Mouse (Mus musculus) CH12.LX (cell line): ENCODE results near the gene 2810408A11Rik. TPM values are rescaled to one million over a fixed set of nuclear protein-coding genes. Genes with fewer than 3 reads are reported as not detected.

Experiments
- DNase-seq: peaks from one replicate; pipeline ENCODE4 v3.0.0-alpha.2; 2013; ENCODE audit errors: extremely low read depth
- H3K27ac ChIP-seq: 2 replicates; pipeline ENCODE4 v1.5.1; 2012; ENCODE audit warnings: low read depth, mild to moderate bottlenecking, control low read depth, moderate library complexity; ENCODE audit not compliant: insufficient read depth
- H3K27me3 ChIP-seq: replicated peaks from 2 replicates; pipeline ENCODE3; 2012; ENCODE audit warnings: inconsistent platforms
- H3K36me3 ChIP-seq, 2 experiments: replicated peaks in 1 of 2; 2 replicates each; pipeline versions ENCODE3 to v1.6.1; 2012; ENCODE audit warnings: inconsistent platforms in 1 of 2, low read length in 1 of 2, mild to moderate bottlenecking in 1 of 2, mixed read lengths in 1 of 2, moderate library complexity in 1 of 2; ENCODE audit not compliant: control insufficient read depth in 1 of 2, insufficient read depth in 1 of 2
- H3K4me1 ChIP-seq, 2 experiments: 2 replicates each; pipeline ENCODE4 v1.6.1; 2012; ENCODE audit warnings: inconsistent platforms in 1 of 2, moderate library complexity in 1 of 2; ENCODE audit not compliant: insufficient read depth in 2 of 2, control insufficient read depth in 1 of 2
- H3K4me2 ChIP-seq: 2 replicates; pipeline ENCODE4 v1.6.1; 2012; ENCODE audit warnings: low read depth, mild to moderate bottlenecking, control low read depth; ENCODE audit not compliant: poor library complexity, insufficient read depth, severe bottlenecking
- H3K4me3 ChIP-seq, 3 experiments: fragments of 150-350 bp in 1 of 3; sonication (generic) in 1 of 3; replicated peaks in 1 of 3; 2 replicates each; pipeline versions ENCODE3 to v1.5.1; 2011 to 2012; ENCODE audit warnings: low read depth in 2 of 3, low read length in 2 of 3, mild to moderate bottlenecking in 2 of 3, moderate library complexity in 2 of 3, control low read depth in 1 of 3, improper control_type of control experiment in 1 of 3, inconsistent platforms in 1 of 3, mixed read lengths in 1 of 3; ENCODE audit not compliant: poor library complexity in 1 of 3
- H3K79me2 ChIP-seq: replicated peaks from 2 replicates; pipeline ENCODE4 v1.6.1; 2012; ENCODE audit warnings: mild to moderate bottlenecking, moderate library complexity; ENCODE audit not compliant: control insufficient read depth, poor library complexity, insufficient read depth, severe bottlenecking; ENCODE audit errors: extremely low read depth
- H3K9ac ChIP-seq: 2 replicates; pipeline ENCODE4 v1.6.1; 2012; ENCODE audit warnings: low read depth, mild to moderate bottlenecking, control low read depth, moderate library complexity; ENCODE audit not compliant: insufficient read depth
- H3K9me3 ChIP-seq: replicated peaks from 2 replicates; pipeline ENCODE3; 2012; ENCODE audit warnings: low read length, inconsistent platforms, mixed read lengths
- CTCF ChIP-seq, 2 experiments: IDR thresholded peaks in 1 of 2; conservative IDR thresholded peaks in 1 of 2; 2 replicates each; pipeline ENCODE4 v1.5.1; 2011 to 2012; ENCODE audit warnings: low read depth in 2 of 2, low read length in 2 of 2, improper control_type of control experiment in 1 of 2, inconsistent platforms in 1 of 2, mild to moderate bottlenecking in 1 of 2, moderate library complexity in 1 of 2
- ETS1 ChIP-seq: conservative IDR thresholded peaks from 2 replicates; pipeline ENCODE4 v1.6.1; 2012; ENCODE audit warnings: low read depth, mild to moderate bottlenecking, inconsistent platforms, low read length, improper control_type of control experiment, moderate library complexity
- HCFC1 ChIP-seq: IDR thresholded peaks from 2 replicates; pipeline ENCODE4 v1.6.1; 2012; ENCODE audit warnings: low read depth, mild to moderate bottlenecking, inconsistent platforms, low read length, improper control_type of control experiment
- MXI1 ChIP-seq: IDR thresholded peaks from 2 replicates; pipeline ENCODE4 v1.6.1; 2011; ENCODE audit warnings: mild to moderate bottlenecking, low read depth, low read length, improper control_type of control experiment
- NELFE ChIP-seq: IDR thresholded peaks from 2 replicates; pipeline ENCODE4 v1.6.1; 2011; ENCODE audit warnings: low read depth, low read length, improper control_type of control experiment
- PAX5 ChIP-seq: IDR thresholded peaks from 2 replicates; pipeline ENCODE4 v1.6.1; 2012; ENCODE audit warnings: low read length, inconsistent platforms, mixed read lengths
- POLR2A ChIP-seq: IDR thresholded peaks from 2 replicates; pipeline ENCODE4 v1.6.1; 2011; ENCODE audit warnings: low read depth, mild to moderate bottlenecking, improper control_type of control experiment, low read length
- SIN3A ChIP-seq: IDR thresholded peaks from 2 replicates; pipeline ENCODE4 v1.6.1; 2012; ENCODE audit warnings: low read length, improper control_type of control experiment, inconsistent platforms
- UBTF ChIP-seq: IDR thresholded peaks from 2 replicates; pipeline ENCODE4 v1.6.1; 2012; ENCODE audit warnings: low read depth, mild to moderate bottlenecking, inconsistent platforms, low read length, improper control_type of control experiment, moderate library complexity
- ZKSCAN1 ChIP-seq: IDR thresholded peaks from 2 replicates; pipeline ENCODE4 v1.6.1; 2012; ENCODE audit warnings: low read depth, inconsistent platforms, low read length, improper control_type of control experiment, borderline replicate concordance
- ZMIZ1 ChIP-seq: IDR thresholded peaks from 2 replicates; pipeline ENCODE4 v1.6.1; 2012; ENCODE audit warnings: low read depth, mild to moderate bottlenecking, inconsistent platforms, low read length, improper control_type of control experiment
- ZNF384 ChIP-seq: IDR thresholded peaks from 2 replicates; pipeline ENCODE4 v1.6.1; 2012; ENCODE audit warnings: low read depth, low read length, improper control_type of control experiment, inconsistent platforms
- dilution Hi-C: fragments of 300-500 bp; cut with MboI; formaldehyde crosslinking; loops from 2 replicates; pipeline ENCODE4 v1.14.3; 2020; ENCODE audit warnings: low sequenced_read_pairs; ENCODE audit not compliant: extremely low pct_unique_long_range_greater_than_20kb, extremely low pct_ligation_motif_present
- in situ Hi-C: fragments of 300-500 bp; cut with MboI; formaldehyde crosslinking; loops from 3 replicates; pipeline ENCODE4 v1.14.3; 2019; ENCODE audit warnings: low sequenced_read_pairs, low pct_ligation_motif_present, low pct_unique_long_range_greater_than_20kb, mixed read lengths
- polyA plus RNA-seq: library from polyadenylated mRNA; unstranded; fragments of >175 nt; gene quantifications from 2 replicates; pipeline ENCODE4 v1.2.1, GENCODE M21; 2012; ENCODE audit warnings: low read depth; ENCODE audit not compliant: insufficient read length
- total RNA-seq, 2 experiments: library from RNA; depleted of rRNA; stranded (reverse); fragments of 300-350 nt in 1 of 2; fragments of >200 nt in 1 of 2; gene quantifications; 2 replicates each; pipeline ENCODE4 v1.2.3; 2012 to 2014

Gene 2810408A11Rik
- total and polyA plus RNA-seq, 3 experiments, result 0.33 to 0.86 (median 0.59) TPM

DNA sequence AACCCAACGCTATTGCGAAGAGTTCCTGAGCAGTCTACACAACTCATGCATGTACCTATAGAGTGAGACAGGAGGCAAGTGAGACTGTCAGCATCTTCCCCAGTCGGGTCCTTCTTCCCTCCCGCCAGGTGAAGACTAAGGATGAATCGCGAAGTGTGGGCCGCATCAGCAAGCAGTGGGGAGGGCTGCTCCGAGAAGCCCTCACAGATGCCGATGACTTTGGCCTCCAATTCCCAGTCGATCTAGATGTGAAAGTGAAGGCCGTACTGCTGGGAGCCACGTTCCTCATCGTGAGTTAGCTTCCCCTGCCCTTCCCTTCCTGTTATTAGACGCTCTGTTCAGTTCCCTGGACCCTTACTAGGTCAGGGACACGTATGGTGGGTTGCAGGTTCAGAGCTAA, 50.9 kb downstream of the 2810408A11Rik start:
- H3K9me3 ChIP-seq, result no peaks in the 10 kb centered on the region
- in situ Hi-C loops (no loop called here), dilution Hi-C loops (no loop called here)
- TF ChIP-seq PAX5 (no peak), NELFE (no peak)
- no peak overlapping the region for H3K9ac ChIP-seq
- no peak overlapping the region for H3K4me2 ChIP-seq
- H3K27me3 ChIP-seq, result no peaks in the 10 kb centered on the region
- H3K36me3 ChIP-seq, result peaks cover 0 to 47% of the 10 kb centered on the region in 2 experiments
- no peak overlapping the region for H3K27ac ChIP-seq
- no peak for DNase-seq
- no peak overlapping the region for H3K4me3 ChIP-seq
- peaks cover 5 to 24% of the 10 kb centered on the region in 2 experiments for H3K4me1 ChIP-seq
- no peaks in the 10 kb centered on the region for H3K79me2 ChIP-seq

DNA sequence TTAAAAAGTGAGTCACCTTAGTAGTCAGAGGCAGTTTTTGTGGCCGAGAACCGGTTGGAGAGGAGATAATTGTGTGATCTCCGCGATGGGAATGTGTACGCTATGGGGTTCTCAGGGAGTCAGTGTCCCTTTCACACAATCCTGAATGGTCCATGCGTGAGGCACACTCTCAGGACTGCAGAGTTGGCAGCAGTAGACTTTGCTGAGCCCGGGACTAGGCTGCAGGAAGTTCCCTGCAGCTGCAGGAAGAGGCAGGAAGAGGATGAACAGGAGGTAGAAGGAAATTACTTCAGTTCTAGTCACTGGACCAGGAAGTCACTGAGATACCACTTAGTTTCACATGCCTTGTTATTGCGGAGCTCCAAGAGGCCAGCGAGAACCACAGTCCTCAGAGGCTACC, 51.7 kb downstream of the 2810408A11Rik start:
- H3K27me3 ChIP-seq, result no peaks in the 10 kb centered on the region
- no peak overlapping the region for H3K27ac ChIP-seq
- no peak overlapping the region for H3K9ac ChIP-seq
- in situ Hi-C loops (no loop called here), dilution Hi-C loops (no loop called here)
- H3K4me2 ChIP-seq, result no peak overlapping the region
- no peak for TF ChIP-seq POLR2A
- H3K36me3 ChIP-seq, result peaks cover 0 to 47% of the 10 kb centered on the region in 2 experiments
- H3K9me3 ChIP-seq, result no peaks in the 10 kb centered on the region
- peaks cover 5 to 23% of the 10 kb centered on the region in 2 experiments for H3K4me1 ChIP-seq
- no peak for DNase-seq
- no peaks in the 10 kb centered on the region for H3K79me2 ChIP-seq
- no peak overlapping the region for H3K4me3 ChIP-seq

DNA sequence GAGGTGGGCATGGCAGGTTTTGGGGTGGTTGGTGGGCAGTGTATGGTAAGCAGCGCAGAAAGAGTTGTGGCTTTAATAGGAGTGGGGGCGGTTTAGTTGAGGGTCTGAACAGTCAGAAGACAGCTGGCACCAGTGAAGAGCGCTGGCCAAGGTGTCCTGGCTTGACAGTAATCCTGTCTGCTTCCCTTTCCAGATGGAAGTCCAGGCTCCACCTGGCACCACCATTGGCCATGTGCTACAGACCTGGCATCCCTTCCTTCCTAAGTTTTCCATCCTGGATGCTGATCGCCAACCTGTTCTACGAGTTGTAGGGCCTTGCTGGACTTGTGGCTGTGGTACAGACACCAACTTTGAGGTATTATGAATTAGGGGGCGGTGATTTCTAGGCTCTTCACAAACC, 52.8 kb downstream of the 2810408A11Rik start:
- Histone ChIP-seq H3K79me2 (no peaks in the 10 kb centered on the region), H3K27me3 (no peaks in the 10 kb centered on the region), H3K27ac (no peak overlapping the region), H3K4me3 (no peak overlapping the region), H3K4me1 (peaks cover 5 to 24% of the 10 kb centered on the region in 2 experiments), H3K9me3 (no peaks in the 10 kb centered on the region), H3K9ac (no peak overlapping the region), H3K36me3 (peaks cover 0 to 47% of the 10 kb centered on the region in 2 experiments), H3K4me2 (no peak overlapping the region)
- in situ Hi-C loops, result no loop called here
- dilution Hi-C loops, result no loop called here
- TF ChIP-seq ETS1, result no peak
- no peak for TF ChIP-seq HCFC1
- no peak for TF ChIP-seq ZMIZ1
- TF ChIP-seq CTCF (conservative IDR thresholded peaks at IDR 0.05 in 1 of 2, IDR thresholded peaks at IDR 0.05 in 1 of 2; ENCODE audit: low read depth in 2 of 2, low read length in 2 of 2), result no peak
- TF ChIP-seq ZNF384, result no peak
- TF ChIP-seq MXI1, result no peak
- TF ChIP-seq POLR2A, result no peak
- no peak for TF ChIP-seq ZKSCAN1
- TF ChIP-seq SIN3A, result no peak
- TF ChIP-seq UBTF, result no peak
- no peak for DNase-seq

Other genes with a start within 250 kb of the 2810408A11Rik start
Only the 20 nearest of the 40 such genes appear.
- gene Gm39566, start 85.7 kb downstream of the 2810408A11Rik start, total RNA-seq (2012; rRNA removed), result not detected in 2 replicates
- gene Gm39566, start 85.7 kb downstream of the 2810408A11Rik start, total RNA-seq (2014; rRNA removed), result not detected in 2 replicates
- gene Gm39566, start 85.7 kb downstream of the 2810408A11Rik start, polyA plus RNA-seq, result not detected in 2 replicates
- gene Spem2, start 82.5 kb downstream of the 2810408A11Rik start, total RNA-seq (2012; rRNA removed), result not detected in 2 replicates
- not detected in 2 replicates for gene Spem2, start 82.5 kb downstream of the 2810408A11Rik start, total RNA-seq (2014; rRNA removed)
- not detected in 2 replicates for gene Spem2, start 82.5 kb downstream of the 2810408A11Rik start, polyA plus RNA-seq
- gene Spem1, start 78.8 kb downstream of the 2810408A11Rik start, total RNA-seq (2012; rRNA removed), result not detected in 2 replicates
- gene Spem1, start 78.8 kb downstream of the 2810408A11Rik start, total RNA-seq (2014; rRNA removed), result not detected in 2 replicates
- gene Spem1, start 78.8 kb downstream of the 2810408A11Rik start, polyA plus RNA-seq, result not detected in 2 replicates
- gene Nlgn2, start 63.2 kb downstream of the 2810408A11Rik start, total RNA-seq (2012; rRNA removed), result 0.55 and 1.3 TPM in 2 replicates
- gene Nlgn2, start 63.2 kb downstream of the 2810408A11Rik start, total RNA-seq (2014; rRNA removed), result 0.20 and 0.95 TPM in 2 replicates
- gene Nlgn2, start 63.2 kb downstream of the 2810408A11Rik start, polyA plus RNA-seq, result 1.1 and 1.2 TPM in 2 replicates
- 203 and 206 TPM in 2 replicates for gene Tmem256, start 62.5 kb downstream of the 2810408A11Rik start, total RNA-seq (2012; rRNA removed)
- 262 and 327 TPM in 2 replicates for gene Tmem256, start 62.5 kb downstream of the 2810408A11Rik start, total RNA-seq (2014; rRNA removed)
- gene Tmem256, start 62.5 kb downstream of the 2810408A11Rik start, polyA plus RNA-seq, result 185 and 218 TPM in 2 replicates
- gene Plscr3, start 54.6 kb downstream of the 2810408A11Rik start, total RNA-seq (2012; rRNA removed), result 2.4 and 2.9 TPM in 2 replicates
- gene Plscr3, start 54.6 kb downstream of the 2810408A11Rik start, total RNA-seq (2014; rRNA removed), result 2.0 and 2.5 TPM in 2 replicates
- gene Plscr3, start 54.6 kb downstream of the 2810408A11Rik start, polyA plus RNA-seq, result 12.5 and 15.3 TPM in 2 replicates
- gene Tnk1, start 42.3 kb downstream of the 2810408A11Rik start, total RNA-seq (2012; rRNA removed), result 0.13 TPM in 1 of 2 replicates, not detected in the other
- not detected in 2 replicates for gene Tnk1, start 42.3 kb downstream of the 2810408A11Rik start, total RNA-seq (2014; rRNA removed)
- gene Tnk1, start 42.3 kb downstream of the 2810408A11Rik start, polyA plus RNA-seq, result 0.22 and 0.30 TPM in 2 replicates
- not detected in 2 replicates for gene Tmem95, start 23.0 kb downstream of the 2810408A11Rik start, total RNA-seq (2012; rRNA removed)
- not detected in 2 replicates for gene Tmem95, start 23.0 kb downstream of the 2810408A11Rik start, total RNA-seq (2014; rRNA removed)
- gene Tmem95, start 23.0 kb downstream of the 2810408A11Rik start, polyA plus RNA-seq, result not detected in 2 replicates
- 3.3 and 3.9 TPM in 2 replicates for gene Kctd11, start 19.6 kb downstream of the 2810408A11Rik start, total RNA-seq (2012; rRNA removed)
- gene Kctd11, start 19.6 kb downstream of the 2810408A11Rik start, total RNA-seq (2014; rRNA removed), result 1.3 and 1.8 TPM in 2 replicates
- gene Kctd11, start 19.6 kb downstream of the 2810408A11Rik start, polyA plus RNA-seq, result 1.5 and 2.1 TPM in 2 replicates
- gene Acap1, start 5.4 kb downstream of the 2810408A11Rik start, total RNA-seq (2012; rRNA removed), result 38.9 and 39.6 TPM in 2 replicates
- 58.2 and 66.2 TPM in 2 replicates for gene Acap1, start 5.4 kb downstream of the 2810408A11Rik start, total RNA-seq (2014; rRNA removed)
- 66.7 and 70.9 TPM in 2 replicates for gene Acap1, start 5.4 kb downstream of the 2810408A11Rik start, polyA plus RNA-seq
- gene Neurl4, start 85 bp upstream of the 2810408A11Rik start, total RNA-seq (2012; rRNA removed), result 51.0 and 56.1 TPM in 2 replicates
- gene Neurl4, start 85 bp upstream of the 2810408A11Rik start, total RNA-seq (2014; rRNA removed), result 21.4 and 22.9 TPM in 2 replicates
- 40.1 and 46.2 TPM in 2 replicates for gene Neurl4, start 85 bp upstream of the 2810408A11Rik start, polyA plus RNA-seq
- 29.4 and 35.9 TPM in 2 replicates for gene Gps2, start 12.9 kb upstream of the 2810408A11Rik start, total RNA-seq (2012; rRNA removed)
- gene Gps2, start 12.9 kb upstream of the 2810408A11Rik start, total RNA-seq (2014; rRNA removed), result 25.0 and 27.4 TPM in 2 replicates
- 69.2 and 73.6 TPM in 2 replicates for gene Gps2, start 12.9 kb upstream of the 2810408A11Rik start, polyA plus RNA-seq
- gene Eif5a, start 21.0 kb upstream of the 2810408A11Rik start, total RNA-seq (2012; rRNA removed), result 1,419 and 1,651 TPM in 2 replicates
- 2,535 and 2,729 TPM in 2 replicates for gene Eif5a, start 21.0 kb upstream of the 2810408A11Rik start, total RNA-seq (2014; rRNA removed)
- 3,314 and 3,421 TPM in 2 replicates for gene Eif5a, start 21.0 kb upstream of the 2810408A11Rik start, polyA plus RNA-seq
- 0.25 TPM in 1 of 2 replicates, not detected in the other for gene Ybx2, start 34.8 kb upstream of the 2810408A11Rik start, total RNA-seq (2012; rRNA removed)
- not detected in 2 replicates for gene Ybx2, start 34.8 kb upstream of the 2810408A11Rik start, total RNA-seq (2014; rRNA removed)
- 0.39 TPM in 1 of 2 replicates, not detected in the other for gene Ybx2, start 34.8 kb upstream of the 2810408A11Rik start, polyA plus RNA-seq
- 2.2 and 2.6 TPM in 2 replicates for gene Slc2a4, start 47.2 kb upstream of the 2810408A11Rik start, total RNA-seq (2012; rRNA removed)
- 3.1 and 3.8 TPM in 2 replicates for gene Slc2a4, start 47.2 kb upstream of the 2810408A11Rik start, total RNA-seq (2014; rRNA removed)
- 2.3 and 2.4 TPM in 2 replicates for gene Slc2a4, start 47.2 kb upstream of the 2810408A11Rik start, polyA plus RNA-seq
- not detected in 2 replicates for gene Cldn7, start 63.8 kb upstream of the 2810408A11Rik start, total RNA-seq (2012; rRNA removed)
- gene Cldn7, start 63.8 kb upstream of the 2810408A11Rik start, total RNA-seq (2014; rRNA removed), result not detected in 2 replicates
- not detected in 2 replicates for gene Cldn7, start 63.8 kb upstream of the 2810408A11Rik start, polyA plus RNA-seq
- 61.8 and 66.7 TPM in 2 replicates for gene Ctdnep1, start 80.2 kb upstream of the 2810408A11Rik start, total RNA-seq (2012; rRNA removed)
- 37.7 and 42.9 TPM in 2 replicates for gene Ctdnep1, start 80.2 kb upstream of the 2810408A11Rik start, total RNA-seq (2014; rRNA removed)
- gene Ctdnep1, start 80.2 kb upstream of the 2810408A11Rik start, polyA plus RNA-seq, result 143 and 171 TPM in 2 replicates
- gene Elp5, start 81.5 kb upstream of the 2810408A11Rik start, total RNA-seq (2012; rRNA removed), result 95.9 and 115 TPM in 2 replicates
- gene Elp5, start 81.5 kb upstream of the 2810408A11Rik start, total RNA-seq (2014; rRNA removed), result 111 and 119 TPM in 2 replicates
- 177 and 182 TPM in 2 replicates for gene Elp5, start 81.5 kb upstream of the 2810408A11Rik start, polyA plus RNA-seq
- gene Gabarap, start 90.2 kb upstream of the 2810408A11Rik start, total RNA-seq (2012; rRNA removed), result 182 and 189 TPM in 2 replicates
- gene Gabarap, start 90.2 kb upstream of the 2810408A11Rik start, total RNA-seq (2014; rRNA removed), result 187 and 213 TPM in 2 replicates
- gene Gabarap, start 90.2 kb upstream of the 2810408A11Rik start, polyA plus RNA-seq, result 352 and 386 TPM in 2 replicates
- gene Phf23, start 94.8 kb upstream of the 2810408A11Rik start, total RNA-seq (2012; rRNA removed), result 67.2 and 81.8 TPM in 2 replicates
- 65.2 and 69.0 TPM in 2 replicates for gene Phf23, start 94.8 kb upstream of the 2810408A11Rik start, total RNA-seq (2014; rRNA removed)
- gene Phf23, start 94.8 kb upstream of the 2810408A11Rik start, polyA plus RNA-seq, result 93.2 and 99.8 TPM in 2 replicates